Mouse (Mus musculus): ENCODE data around the gene Adm. TPM values are rescaled to one million over a fixed set of nuclear protein-coding genes. Genes with fewer than 3 reads are reported as not detected.

The Adm gene
- polyA plus RNA-seq (2012; ENCODE audit: low replicate concordance): 2.4 and 4.4 TPM in 2 replicates

GRCm38 (mm10) chr7:110627486-110628272 is at the start of gene Adm:
TSS of gene Adm (plus strand) at chr7:110627661.

GRCm38 (mm10) chr7:110614133-110615063 is 13.1 kb upstream of the Adm start, which contains the start of gene Sbf2:
TSS of gene Sbf2 (minus strand) at chr7:110614922.

Other genes with a start within 250 kb of the Adm start
- gene Sbf2, start 12.7 kb upstream of the Adm start, polyA plus RNA-seq (2012; ENCODE audit: low replicate concordance): 2.5 and 2.9 TPM in 2 replicates
- gene Ampd3, start 140.5 kb downstream of the Adm start, polyA plus RNA-seq (2012; ENCODE audit: low replicate concordance): 9.8 and 17.2 TPM in 2 replicates
- gene Rnf141, start 216.8 kb downstream of the Adm start, polyA plus RNA-seq (2012; ENCODE audit: low replicate concordance): 2.3 and 2.9 TPM in 2 replicates
- 0.05 TPM in 1 of 2 replicates, not detected in the other for gene Lyve1, start 235.6 kb downstream of the Adm start, polyA plus RNA-seq (2012; ENCODE audit: low replicate concordance)

All from hematopoietic multipotent progenitor cell, adult 10-12 weeks (in vitro differentiated cells).